Mouse (Mus musculus): Measurements from ENCODE around the gene Muc1.

The Muc1 gene

DNA sequence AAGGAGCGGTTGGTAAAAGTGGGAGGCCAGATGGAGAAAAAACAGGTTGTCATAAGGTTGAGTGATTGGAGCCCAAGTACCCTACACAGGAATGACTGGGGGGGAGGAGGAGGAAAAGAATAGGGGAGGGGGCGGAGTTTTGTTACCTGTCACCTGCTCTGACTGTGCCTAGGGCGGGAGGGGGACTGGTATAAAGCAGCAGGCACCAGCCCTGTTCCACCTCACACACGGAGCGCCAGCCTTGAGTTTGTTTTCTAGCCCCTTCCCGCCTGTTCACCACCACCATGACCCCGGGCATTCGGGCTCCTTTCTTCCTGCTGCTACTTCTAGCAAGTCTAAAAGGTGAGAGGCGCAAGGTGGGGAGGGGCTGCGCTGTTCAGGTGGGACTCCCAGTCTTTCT lies at the start of gene Muc1:
Muc1 (plus strand) TSS at position 222 of the 400 bp plus-strand sequence.
- DNase-seq (ENCODE audit: low spot score in 2 of 2): no peak

DNA sequence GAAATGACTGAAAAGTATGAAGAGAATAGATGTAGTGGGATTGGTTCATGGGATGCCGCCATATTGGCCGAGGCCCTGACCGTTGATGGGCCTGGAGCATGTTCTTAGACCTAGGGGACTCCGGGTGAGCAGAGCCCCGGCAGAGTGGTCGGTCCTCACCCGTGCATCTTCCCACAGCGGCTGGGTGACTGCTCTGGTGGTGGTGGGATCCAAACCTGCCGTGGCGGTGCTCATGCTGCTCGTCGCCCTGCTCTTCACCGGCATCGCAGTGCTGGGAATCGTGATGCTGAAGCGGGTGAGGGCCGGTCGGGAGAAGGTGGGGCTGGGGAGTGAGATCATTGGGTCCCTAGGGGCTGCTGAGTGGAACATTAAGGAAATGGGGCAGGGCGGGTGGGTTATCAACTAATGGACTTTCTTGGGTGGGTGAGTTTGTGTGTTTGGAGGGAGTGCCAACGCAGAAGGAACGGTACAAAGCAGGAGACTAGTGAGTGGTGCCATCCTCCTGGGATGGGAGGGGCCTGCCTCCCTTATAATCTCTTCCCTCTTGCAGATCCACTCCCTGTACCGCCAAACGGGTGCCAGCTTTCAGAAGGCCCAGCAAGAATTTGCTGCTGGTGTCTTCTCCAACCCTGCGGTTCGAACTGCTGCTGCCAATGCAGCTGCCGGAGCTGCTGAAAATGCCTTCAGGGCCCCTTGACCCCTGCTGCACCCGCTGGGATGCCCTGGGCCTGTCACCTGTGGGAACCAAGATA lies 46.9 kb upstream of the Muc1 start:
- no peak for DNase-seq (ENCODE audit: low spot score in 2 of 2)

DNA sequence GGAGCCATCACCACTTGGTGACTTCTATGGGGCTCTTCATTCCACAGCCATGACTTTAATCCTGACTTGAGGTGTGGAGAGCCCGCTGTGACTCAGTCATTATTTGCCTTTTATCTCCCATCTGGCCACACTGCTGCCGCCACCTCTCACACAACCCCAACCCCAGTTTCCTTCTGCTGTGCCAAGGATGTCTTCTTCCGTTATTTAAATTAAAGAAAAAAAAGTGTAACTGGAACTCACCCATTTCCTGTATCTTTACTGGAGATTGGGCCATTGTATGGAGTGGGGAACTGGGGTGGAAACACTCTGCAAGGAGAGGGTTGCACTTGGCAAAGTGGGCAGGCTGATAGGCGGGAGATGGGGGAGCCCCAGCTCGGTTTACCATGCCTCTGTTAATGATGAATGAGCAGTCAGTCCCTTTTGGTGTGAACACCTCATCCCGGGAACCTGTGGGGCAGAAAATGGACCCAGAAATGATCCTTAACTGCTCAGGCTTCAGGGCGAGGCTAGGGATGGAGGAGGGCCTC lies 46.3 kb upstream of the Muc1 start:
- DNase-seq (ENCODE audit: low spot score in 2 of 2): no peak

DNA sequence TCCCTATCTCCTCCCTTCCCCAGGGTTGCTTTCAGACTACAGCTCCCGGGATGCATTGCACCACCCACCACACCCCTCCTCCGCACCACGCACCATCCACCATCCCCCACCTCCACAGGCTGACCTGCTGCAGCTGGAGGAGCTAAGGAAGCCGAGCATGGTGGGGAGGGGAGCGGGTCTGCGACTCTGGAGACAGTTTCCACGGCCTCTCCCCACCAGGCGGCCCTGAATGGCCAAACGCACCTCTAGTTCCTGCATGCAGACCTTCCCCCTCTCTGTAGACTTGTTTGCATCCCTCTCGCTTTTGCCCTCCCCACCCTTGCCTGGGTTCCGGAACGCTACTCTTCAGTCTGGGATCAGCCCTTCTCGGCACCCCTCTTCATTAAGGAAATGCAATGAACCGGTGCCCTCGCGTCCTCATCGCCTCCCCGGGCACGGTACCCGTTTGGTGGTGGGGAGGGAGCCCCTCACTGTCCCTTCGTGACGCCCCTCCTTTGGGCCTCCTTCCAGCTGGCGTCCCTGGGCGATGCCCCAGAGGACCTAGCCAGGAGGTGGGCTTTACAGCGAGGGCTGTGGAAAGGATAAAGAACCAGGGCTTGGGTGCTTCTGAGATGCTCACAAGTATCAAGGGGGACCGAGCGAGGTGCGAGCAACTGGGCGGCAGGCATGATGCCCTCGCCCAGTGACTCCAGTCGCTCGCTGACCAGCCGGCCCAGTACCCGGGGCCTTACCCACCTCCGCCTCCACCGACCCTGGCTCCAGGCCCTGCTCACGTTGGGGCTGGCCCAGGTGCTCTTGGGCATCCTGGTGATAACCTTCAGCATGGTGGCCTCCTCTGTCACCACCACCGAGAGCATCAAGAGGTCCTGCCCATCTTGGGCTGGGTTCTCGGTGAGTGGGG lies 45.5 kb upstream of the Muc1 start, which contains the start of gene Fam189b:
Fam189b (plus strand) TSS at position 86 of the 901 bp plus-strand sequence.
- DNase-seq (ENCODE audit: low spot score in 2 of 2): peak; percentile 88 to 89

DNA sequence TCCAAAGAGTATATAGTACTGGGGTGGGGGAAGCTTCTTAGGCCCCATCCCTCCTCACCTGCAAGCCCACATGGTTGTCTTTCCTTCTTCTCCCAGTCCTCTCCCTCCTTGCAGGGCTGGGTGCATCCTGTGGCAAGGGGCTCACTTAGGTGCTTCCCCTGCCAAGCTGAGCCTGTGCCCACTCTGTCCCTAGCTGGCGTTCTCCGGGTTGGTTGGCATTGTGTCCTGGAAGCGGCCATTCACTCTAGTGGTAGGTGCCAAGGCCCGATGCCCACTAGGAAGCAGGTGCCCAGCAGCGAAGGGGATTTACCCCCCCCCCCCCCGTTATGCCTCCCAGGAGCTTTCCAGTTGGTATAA lies 44.9 kb upstream of the Muc1 start:
- DNase-seq (ENCODE audit: low spot score in 2 of 2): no peak

DNA sequence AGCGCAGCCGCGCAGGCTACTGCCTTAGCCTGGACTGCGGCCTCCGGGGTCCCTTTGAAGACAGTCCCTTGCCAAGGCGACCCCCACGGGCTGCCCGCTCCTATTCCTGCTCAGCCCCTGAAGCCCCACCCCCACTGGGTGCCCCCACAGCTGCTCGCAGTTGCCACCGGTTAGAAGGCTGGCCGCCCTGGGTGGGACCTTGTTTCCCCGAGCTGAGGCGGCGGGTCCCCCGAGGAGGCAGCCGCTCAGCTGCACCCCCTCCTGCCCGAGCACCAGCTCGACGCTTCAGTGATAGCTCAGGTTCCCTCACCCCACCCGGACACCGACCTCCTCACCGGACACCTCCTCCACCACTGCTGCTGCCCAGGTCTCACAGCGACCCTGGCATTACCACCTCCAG lies 41.7 kb upstream of the Muc1 start:
- no peak for DNase-seq (ENCODE audit: low spot score in 2 of 2)

DNA sequence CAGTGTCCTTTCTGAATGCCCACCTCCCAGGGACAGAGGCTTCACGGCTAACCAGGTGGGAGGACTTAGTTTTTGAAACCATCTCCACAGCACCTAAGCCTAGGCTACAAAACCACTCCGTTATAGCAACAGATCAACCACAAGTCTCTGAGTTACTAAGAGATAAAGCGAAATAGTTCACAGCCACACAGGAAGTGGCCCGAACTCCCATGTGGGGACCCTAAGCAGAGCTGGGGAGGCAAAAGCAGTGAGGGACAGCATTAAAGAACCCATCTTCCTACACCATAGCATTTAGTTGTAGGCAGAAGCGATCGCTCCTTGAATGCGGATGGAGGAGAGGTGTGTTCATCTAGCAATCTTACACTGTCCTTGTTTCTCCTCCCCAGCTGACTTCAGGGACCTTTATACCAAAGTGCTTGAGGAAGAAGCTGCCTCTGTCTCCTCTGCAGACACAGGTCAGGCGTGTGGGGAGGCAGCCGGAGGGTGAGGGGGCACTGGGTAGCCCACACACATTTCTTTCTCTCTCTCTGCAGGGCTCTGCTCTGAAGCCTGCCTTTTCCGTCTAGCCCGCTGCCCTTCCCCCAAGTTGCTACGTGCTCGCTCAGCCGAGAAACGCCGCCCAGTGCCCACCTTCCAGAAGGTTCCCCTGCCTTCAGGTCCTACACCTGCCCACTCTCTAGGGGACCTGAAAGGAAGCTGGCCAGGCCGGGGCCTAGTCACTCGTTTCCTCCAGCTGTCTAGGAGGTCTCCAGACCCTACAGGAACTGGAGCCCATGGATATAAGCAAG lies 41.0 kb upstream of the Muc1 start:
- no peak for DNase-seq (ENCODE audit: low spot score in 2 of 2)

DNA sequence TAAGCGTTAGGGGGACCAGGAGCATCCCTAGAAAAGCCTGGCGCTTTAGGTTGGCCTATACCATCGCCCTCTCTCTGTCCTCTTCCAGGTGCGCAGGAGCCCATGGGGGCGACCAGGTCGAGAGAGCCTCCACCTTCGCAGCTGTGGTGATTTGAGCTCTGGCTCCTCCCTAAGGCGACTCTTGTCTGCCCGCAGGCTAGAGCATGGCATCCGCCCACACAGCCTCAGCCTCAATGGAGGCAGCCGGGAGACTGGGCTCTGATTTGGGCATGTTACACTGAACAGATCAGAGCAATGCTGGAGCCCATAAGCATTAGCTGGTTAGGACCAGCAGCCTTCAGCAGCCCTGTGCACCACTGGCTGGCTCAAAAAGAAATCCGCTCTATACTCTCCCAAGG lies 40.4 kb upstream of the Muc1 start:
- DNase-seq (ENCODE audit: low spot score in 2 of 2): no peak

DNA sequence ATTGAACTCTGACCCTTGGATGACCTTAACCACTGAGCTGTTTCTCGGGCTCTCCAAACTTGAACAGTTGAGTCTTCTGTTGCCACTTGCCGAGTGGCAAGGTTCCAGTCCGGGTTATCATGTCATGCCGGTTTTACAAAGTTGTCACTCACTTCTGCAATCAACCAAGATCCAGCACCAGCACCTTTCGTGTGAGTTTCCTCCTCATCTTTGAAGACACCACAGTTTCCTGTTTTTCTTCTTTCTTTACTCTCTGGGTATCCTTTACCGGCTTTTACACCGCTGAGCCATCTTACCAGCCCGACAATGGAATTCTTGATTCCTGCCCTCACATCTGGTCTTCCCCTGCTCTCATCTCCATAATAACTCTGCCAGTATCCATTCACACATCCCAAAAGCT lies 38.4 kb upstream of the Muc1 start:
- DNase-seq (ENCODE audit: low spot score in 2 of 2): no peak

DNA sequence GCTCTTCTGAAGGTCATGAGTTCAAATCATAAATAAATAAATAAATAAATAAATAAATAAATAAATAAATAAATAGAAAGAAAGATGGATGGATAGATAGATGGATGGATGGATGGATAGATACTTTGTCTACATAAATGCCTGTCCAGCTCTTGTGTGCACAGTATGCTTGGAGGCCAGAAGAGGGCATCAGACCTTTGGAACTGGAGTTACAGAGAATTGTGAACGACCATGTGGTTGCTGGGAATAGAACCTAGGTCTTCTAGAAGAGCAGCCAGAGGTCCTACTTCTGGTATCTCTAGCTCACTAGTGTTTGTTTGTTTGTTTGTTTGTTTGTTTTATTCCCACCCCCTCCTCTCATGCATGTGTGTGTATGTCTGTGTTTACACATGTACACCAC lies 35.5 kb upstream of the Muc1 start:
- DNase-seq (ENCODE audit: low spot score in 2 of 2): no peak

DNA sequence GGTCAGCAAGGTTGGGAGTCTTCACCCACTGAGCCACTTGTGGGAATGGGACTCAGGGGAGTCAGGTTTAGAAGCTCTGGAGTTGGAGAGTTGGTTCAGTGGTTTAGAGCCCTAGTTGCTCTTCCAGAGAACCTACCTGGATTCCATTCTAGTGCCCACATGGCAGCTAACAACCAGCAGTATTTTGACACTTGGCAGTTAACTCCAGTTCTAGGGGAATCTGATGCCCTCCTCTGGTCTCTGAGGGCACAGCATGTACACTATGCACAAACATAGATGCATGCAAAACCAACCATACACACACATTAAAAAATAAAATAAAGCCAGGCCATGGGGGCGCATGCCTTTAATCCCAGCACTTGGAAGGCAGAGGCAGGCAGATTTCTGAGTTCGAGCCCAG lies 35.0 kb upstream of the Muc1 start:
- DNase-seq (ENCODE audit: low spot score in 2 of 2): no peak

DNA sequence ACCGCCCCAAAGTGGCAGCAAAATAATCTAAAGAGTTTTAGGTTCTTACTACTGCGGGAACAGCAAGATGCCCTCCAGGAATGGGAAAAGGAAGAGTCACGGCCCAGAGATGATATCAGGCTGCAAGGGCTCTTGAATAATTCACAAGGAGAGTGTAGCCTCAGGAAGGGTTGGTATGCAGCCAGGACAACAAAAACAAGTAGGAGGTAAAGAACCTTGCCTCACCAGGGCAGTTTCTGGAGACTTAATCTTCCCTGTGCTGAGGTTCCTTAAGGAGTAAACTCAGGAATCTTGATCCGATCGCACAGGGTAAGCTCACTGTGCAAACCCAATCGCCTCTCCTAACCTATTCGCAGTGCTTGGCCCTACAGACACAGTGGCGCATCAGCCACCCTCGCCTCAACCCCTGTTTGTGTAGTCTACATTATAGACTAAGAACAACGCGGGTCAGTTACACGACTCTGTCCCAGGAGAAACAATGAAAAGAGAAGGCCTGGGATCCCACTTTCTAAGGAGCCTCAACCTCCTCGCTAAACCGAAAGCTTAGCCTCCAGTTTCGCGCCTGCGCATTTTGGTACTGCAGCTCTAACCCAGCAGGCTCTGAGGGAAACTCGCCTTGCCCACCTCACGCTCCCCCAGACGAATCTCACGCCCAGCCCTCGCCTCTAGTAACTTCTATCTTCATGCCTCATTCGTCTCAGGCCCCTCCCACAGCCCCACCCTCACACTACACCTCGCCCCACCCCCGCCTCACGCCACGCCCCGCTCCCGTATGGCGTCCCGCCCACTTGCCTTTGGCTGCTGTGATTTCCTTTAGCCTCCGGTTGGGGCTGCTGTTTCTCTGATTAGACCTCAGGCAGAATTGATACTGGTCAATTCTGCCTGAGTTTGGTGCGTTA lies 32.6 kb upstream of the Muc1 start:
- peak; percentile 79 to 80 for DNase-seq (ENCODE audit: low spot score in 2 of 2)

DNA sequence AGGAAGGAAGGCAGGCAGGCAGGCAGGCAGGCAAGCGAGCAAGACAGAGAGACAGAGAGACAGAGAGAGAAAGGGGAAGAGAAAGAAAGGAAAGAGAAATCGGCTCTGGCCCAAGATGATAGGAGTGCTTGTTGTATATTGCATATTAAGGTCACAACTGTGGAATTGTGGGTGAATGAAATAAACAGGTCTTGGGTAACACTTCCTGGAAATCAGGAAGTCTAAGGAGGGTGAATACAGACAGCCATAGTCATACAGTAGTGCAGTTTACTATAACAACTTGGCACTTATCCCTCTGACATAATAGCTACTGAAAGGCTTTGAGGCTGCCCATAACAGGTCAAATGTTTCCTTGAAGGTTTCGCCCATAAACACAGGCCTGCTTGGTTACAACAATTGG lies 29.0 kb upstream of the Muc1 start:
- DNase-seq (ENCODE audit: low spot score in 2 of 2): no peak

DNA sequence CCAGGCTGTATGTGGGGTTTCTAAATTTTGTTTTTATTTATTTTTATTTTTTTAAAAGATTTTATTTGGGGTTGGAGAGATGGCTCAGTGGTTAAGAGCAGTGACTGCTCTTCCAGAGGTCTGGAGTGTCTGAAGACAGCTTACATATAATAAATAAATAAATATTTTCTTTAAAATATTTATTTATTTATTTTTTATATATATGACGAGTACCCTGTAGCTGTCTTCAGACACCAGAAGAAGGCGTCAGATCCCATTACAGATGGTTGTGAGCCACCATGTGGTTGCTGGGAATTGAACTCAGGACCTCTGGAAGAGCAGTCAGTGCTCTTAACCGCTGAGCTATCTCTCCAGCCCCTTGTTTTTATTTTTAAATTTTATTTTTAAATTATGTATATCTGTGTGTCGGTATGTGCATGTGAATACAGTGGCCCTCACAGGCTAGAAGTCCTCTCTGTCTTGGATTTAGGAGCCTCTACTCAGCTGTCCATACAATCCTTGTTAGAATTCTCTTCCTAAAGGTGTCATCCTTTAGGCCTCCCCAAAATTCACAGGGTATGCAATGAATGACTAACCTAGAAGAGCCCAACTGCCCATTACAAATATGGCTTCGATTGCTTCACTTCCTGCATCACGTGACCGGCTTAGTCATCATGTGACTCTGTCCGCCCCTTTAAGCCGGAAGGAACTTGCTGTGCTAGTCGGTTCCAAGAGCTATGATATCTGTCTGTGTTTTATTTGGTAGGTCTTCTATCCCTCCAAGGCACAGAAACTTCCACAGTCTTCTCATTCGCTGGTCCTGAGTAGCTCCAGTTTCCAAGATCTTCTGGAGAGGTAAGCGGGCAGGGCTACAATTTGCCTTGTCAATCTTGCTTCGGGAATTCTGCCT lies 26.4 kb upstream of the Muc1 start, which contains the start of gene Gba:
Gba (plus strand) TSS at position 676 of the 889 bp plus-strand sequence.
- peak in 1 of 2 experiments; percentile 83 for DNase-seq (ENCODE audit: low spot score in 2 of 2)

DNA sequence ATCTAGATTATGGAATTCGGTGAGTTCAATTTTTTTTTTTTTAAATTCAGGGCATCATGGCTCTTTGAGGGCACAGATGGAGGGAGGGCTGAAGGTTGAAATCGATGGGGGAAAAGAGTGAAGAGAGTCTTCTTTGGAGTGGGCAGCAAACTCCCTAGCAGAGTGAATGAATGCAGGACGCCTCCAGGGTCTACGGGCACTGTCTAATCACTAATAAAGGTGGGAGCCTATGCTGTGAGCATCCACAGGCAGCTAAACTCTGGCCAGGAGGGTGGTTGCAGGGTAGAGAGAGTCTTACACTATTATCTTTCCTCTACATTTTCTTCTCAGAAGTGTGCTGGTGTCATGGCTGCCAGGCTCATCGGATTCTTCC lies 25.7 kb upstream of the Muc1 start:
- DNase-seq (ENCODE audit: low spot score in 2 of 2): no peak

DNA sequence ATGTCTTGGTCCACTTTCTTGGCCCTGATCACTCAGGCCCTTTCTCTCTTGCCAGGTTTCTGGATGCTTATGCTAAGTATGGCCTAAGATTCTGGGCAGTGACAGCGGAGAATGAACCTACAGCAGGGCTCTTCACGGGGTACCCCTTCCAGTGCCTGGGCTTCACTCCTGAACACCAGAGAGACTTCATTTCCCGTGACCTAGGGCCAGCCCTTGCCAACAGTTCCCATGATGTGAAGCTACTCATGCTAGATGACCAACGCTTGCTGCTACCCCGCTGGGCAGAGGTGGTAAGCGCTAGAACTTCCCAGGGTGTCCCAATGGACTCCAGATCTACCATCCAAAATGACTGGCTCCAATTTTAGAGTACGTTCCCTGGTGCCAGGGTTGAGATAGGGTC lies 22.8 kb upstream of the Muc1 start:
- DNase-seq (ENCODE audit: low spot score in 2 of 2): peak in 1 of 2 experiments; percentile 6

DNA sequence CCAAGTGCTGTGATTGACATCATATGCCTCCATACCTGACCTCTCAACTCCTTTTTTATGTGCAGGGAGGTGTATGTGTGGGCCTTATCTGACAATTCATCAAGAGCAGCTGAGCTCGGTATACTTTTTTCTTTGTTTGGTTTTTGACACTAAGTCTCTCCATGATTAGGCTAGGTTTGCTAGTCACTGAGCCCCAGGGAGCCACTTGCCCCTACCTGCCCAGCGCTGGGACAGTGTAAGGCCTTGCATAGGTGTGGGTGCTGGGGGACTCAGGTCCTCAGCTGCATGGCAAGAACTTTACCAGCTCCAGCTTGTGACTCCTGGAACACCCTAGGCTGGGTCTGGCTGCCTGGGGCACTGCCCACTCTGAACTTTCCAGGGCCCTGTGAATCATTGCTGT lies 22.2 kb upstream of the Muc1 start:
- no peak for DNase-seq (ENCODE audit: low spot score in 2 of 2)

DNA sequence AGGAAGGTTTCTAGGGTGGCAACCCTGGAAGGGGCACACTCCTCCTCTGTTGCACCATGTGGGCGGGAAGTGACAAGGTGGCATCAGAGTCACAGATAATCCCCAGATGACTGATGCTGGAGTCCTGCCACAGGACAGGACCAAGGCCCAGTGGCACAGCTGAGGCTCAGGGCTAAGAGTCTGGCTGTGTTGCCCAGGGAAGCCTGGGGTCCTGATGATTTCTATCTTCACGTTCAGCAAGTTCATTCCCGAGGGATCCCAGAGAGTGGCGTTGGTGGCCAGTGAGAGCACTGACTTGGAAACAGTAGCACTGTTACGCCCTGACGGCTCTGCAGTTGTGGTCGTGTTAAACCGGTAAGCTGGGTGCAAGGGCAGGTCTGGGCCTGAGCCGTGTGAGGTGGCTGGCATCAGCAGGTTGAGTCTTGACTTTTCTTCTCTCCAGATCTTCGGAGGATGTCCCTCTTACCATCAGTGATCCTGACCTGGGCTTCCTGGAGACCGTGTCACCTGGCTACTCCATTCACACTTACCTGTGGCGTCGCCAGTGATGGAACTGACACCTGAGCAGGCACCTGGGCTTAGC lies 20.7 kb upstream of the Muc1 start:
- DNase-seq (ENCODE audit: low spot score in 2 of 2): no peak

DNA sequence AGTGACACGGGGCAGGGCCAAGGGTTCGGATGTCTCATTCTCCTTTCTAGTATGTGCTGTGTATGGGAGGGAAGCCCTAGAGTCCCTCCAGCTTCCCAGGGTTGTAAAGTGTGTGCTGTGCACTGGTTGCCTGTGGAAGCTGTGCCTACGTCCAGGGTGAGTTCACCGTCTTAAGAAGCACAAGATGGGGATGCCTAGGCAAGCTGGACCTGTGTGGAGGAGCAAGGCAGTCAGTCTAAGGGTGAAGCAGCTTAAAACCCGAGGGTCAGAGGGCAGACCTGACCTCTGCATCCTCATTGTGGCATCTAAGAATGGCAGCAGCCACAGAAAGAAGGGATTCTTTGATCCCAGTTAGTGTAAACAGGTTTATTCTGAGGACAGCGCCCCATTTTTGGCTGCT lies 20.1 kb upstream of the Muc1 start:
- DNase-seq (ENCODE audit: low spot score in 2 of 2): no peak

DNA sequence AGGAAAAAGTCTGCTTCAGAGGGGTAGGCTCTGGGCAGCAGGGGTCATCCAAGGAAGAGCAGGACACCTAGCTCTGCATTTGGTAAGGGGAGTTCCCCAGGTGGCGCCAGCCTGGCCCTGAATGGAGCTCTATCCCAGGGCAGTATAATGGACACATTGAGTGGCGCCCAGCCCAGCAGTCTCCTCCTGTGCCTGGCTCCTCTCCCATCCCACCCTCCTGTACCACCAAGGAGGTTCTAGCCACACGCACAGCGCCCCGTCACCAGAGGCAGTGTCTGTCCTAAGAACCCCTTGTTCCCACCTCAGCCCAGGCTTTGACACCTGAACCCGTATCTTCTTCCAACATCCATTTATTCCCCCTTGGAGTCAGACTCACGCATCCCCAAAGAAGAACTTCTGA lies 19.1 kb upstream of the Muc1 start:
- no peak for DNase-seq (ENCODE audit: low spot score in 2 of 2)
